Mouse (Mus musculus) monocyte, adult 5-6 weeks (primary cell): ENCODE data around the gene Irak1. TPM values are rescaled to one million over a fixed set of nuclear protein-coding genes. Genes with fewer than 3 reads are reported as not detected.

Source experiments
- ATAC-seq: fragments of 153-309, 156-312 bp; replicated peaks from 2 replicates; pipeline ENCODE4 v1.8.0; 2017; ENCODE audit warnings: mild to moderate bottlenecking; ENCODE audit not compliant: low TSS enrichment, insufficient number of reproducible peaks, severe bottlenecking, poor library complexity, low FRiP score
- total RNA-seq: library from RNA; stranded (forward); fragments of 200-1000, 200-491, 200-594 nt; gene quantifications from 3 replicates; pipeline ENCODE4 v1.2.3, GENCODE M21; 2017

Irak1 gene
- total RNA-seq, 1 experiment from 2014 or later: 58.3 TPM

DNA sequence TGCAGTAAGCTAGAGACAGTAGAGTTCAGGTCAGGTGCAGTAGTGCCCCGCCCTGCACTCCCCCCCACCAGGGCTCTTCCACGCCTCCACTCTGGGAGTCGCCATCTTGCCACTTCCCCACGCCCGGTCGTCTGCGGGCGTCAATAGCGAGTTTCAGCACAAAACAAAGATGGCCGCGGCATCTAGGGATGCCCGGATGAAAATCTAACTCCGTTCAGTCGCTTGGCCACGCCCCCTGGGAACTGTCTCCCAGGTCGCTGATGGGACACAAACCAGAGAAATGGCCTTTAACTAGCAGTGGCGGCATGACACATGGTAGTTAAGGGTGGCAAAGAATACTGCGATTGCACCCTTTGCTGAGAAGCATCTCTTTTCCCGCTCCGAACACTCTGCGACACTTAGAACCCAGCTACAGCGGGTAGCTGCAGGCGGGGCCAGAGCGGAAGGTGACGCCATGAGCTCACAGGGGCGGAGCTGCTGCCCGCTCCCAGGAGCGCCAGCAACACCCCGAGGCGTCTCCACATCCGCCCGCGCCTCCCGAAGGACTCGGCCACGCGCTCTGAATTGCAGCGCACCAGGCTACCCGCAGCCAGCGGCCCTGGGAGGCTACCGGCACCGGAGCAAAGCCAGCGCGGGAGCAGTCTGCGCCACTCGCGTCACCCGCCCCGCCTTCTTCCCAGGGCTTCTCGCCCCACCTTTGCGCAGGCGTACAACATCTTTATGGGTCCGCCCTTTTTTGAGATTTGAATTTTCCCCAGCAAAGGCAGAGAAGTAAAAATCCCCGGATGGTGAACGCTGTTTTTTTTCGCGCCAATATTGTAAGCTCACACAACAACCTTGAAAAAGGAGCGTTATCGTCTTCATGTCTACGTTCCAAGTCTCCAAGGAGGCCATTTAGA lies 56.3 kb downstream of the Irak1 start:
- ATAC-seq: peak; percentile 32

DNA sequence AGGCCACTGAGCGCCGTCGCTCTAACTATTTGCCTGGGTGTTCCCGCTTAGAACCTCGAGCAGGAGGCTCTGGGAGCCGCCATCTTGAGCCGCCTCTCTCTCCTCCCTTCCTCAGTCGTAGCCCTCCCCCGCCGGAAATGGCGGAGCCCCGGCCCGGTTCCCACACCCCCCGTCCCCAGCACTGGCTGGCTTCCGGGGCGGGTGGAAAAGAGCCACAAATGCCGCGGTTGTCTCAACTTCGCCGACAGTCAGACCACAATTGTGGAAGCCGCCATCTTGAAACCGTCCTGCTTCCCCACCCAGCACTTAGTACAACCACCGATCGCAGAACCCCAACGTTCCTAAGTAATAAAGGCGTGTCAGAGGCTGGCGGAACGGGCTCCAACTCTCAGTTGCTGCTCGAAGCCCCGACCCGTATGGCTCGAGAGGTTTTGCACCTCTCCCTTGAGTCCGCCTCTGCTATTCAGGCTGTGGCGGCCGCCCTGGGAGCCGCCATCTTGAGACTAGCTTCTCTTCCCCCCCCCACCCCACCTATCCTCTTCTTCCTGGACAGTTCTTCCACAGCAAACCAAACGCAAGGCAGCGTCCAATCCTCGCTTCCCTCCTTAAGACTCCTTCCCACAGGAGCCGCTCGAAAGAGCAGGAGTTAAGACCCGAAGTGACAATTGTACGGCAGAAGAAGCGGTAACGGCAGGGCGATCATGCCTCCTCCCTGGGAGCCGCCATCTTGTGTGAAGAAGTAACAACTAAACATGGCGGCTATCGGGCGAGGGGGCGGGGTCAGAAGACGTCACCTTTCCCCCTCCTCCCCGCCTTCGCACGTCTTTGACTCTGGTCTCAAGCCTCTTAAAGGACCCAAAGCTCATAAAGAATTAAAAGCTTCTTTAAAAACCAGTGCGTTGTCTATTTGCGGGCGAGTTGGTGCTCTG lies 57.2 kb downstream of the Irak1 start, which contains the start of gene Hcfc1:
Gene Hcfc1, minus strand, starts transcription at position 110 of the 929 bp plus-strand sequence.
- ATAC-seq: peak; percentile 57

DNA sequence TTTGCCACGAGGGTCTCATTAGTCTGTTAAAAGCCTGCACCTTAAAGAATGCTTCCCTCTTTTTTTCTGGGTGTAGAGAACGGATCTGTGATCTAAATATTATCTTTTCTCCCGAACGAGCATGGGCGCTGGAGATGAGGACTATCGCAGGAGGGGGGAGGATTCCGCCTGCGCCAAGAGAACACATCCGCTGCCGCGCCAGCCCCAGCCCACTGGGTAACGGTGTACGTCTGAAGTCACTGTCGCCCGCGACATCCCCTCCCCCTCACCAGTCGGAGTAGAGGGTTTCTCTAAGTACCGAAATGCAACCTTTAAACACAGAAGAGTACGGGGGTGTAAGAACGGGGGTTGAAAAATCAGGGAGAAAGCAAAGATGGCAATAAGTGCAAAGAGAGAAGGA lies 58.4 kb downstream of the Irak1 start:
- ATAC-seq: no peak

DNA sequence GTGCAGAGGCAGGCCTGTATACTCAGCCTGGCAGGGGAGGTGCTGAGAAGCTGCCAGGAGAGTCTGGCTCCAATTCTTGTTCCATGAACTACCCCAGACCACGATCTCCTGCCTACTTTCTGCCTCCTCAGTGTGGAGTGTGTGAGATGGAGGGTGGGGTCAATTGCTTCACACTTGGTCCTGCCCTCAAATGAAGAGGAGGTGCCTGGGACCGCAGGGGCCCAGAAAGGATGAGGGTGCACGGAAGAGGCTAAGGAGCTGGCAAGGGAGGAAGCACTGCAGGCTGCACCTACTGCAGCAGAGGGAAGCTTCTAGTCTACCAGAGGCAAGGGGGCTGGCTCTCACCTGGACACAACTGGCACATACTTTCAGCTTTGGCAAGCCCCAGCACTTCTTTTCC lies 59.4 kb downstream of the Irak1 start:
- ATAC-seq: peak; percentile 54

Other genes starting within 250 kb of the Irak1 start
- gene Srpk3, start 249.5 kb downstream of the Irak1 start, total RNA-seq: 12.0 to 20.5 TPM (median 19.1 TPM) in 3 replicates
- 95.4 to 128 TPM (median 113 TPM) in 3 replicates for gene Idh3g, start 237.0 kb downstream of the Irak1 start, total RNA-seq
- 136 to 151 TPM (median 138 TPM) in 3 replicates for gene Ssr4, start 236.9 kb downstream of the Irak1 start, total RNA-seq
- gene Pdzd4, start 198.9 kb downstream of the Irak1 start, total RNA-seq: 0.68 to 2.9 TPM (median 1.9 TPM) in 3 replicates
- 0.96 to 1.9 TPM (median 1.3 TPM) in 3 replicates for gene Avpr2, start 131.8 kb downstream of the Irak1 start, total RNA-seq
- 59.8 to 83.7 TPM (median 81.0 TPM) in 3 replicates for gene L1cam, start 127.8 kb downstream of the Irak1 start, total RNA-seq
- 164 to 232 TPM (median 166 TPM) in 3 replicates for gene Arhgap4, start 102.0 kb downstream of the Irak1 start, total RNA-seq
- gene Naa10, start 102.0 kb downstream of the Irak1 start, total RNA-seq: 32.0 to 50.3 TPM (median 42.9 TPM) in 3 replicates
- 15.9 to 27.6 TPM (median 20.8 TPM) in 3 replicates for gene Renbp, start 93.1 kb downstream of the Irak1 start, total RNA-seq
- 21.4 to 45.9 TPM (median 24.5 TPM) in 3 replicates for gene Hcfc1, start 57.6 kb downstream of the Irak1 start, total RNA-seq
- gene Opn1mw, start 103.5 kb upstream of the Irak1 start, total RNA-seq: not detected in 3 replicates
- gene Mecp2, start 111.4 kb upstream of the Irak1 start, total RNA-seq: 22.6 to 35.0 TPM (median 27.3 TPM) in 3 replicates
- not detected in 3 replicates for gene Tex28, start 143.9 kb upstream of the Irak1 start, total RNA-seq
- gene Tktl1, start 153.3 kb upstream of the Irak1 start, total RNA-seq: not detected in 3 replicates
- gene Flna, start 225.9 kb upstream of the Irak1 start, total RNA-seq: 2,023 to 2,748 TPM (median 2,149 TPM) in 3 replicates
- gene Emd, start 230.8 kb upstream of the Irak1 start, total RNA-seq: 85.3 to 98.0 TPM (median 91.4 TPM) in 3 replicates
- 1,229 to 1,534 TPM (median 1,358 TPM) in 3 replicates for gene Rpl10, start 246.9 kb upstream of the Irak1 start, total RNA-seq